Mouse (Mus musculus) small intestine, adult 2 months (tissue): ENCODE results near the gene Glp1r. TPM values are rescaled to one million over a fixed set of nuclear protein-coding genes. Genes with fewer than 3 reads are reported as not detected.

Experiments used
- H3K27ac ChIP-seq: fragments of 200-500 bp; 2 replicates; pipeline ENCODE4 v1.5.1; 2012; ENCODE audit warnings: low read depth, low read length, control low read depth, inconsistent platforms; ENCODE audit not compliant: insufficient read depth
- H3K27me3 ChIP-seq: fragments of 200-500 bp; 2 replicates; pipeline ENCODE4 v1.6.1; 2012; ENCODE audit warnings: mild to moderate bottlenecking, moderate library complexity, low read length, inconsistent platforms; ENCODE audit not compliant: control insufficient read depth, insufficient read depth
- H3K36me3 ChIP-seq: fragments of 200-500 bp; 2 replicates; pipeline ENCODE4 v1.6.1; 2012; ENCODE audit warnings: mild to moderate bottlenecking, low read length, control low read depth, inconsistent platforms; ENCODE audit not compliant: control insufficient read depth, insufficient read depth
- H3K4me1 ChIP-seq: fragments of 200-500 bp; 2 replicates; pipeline ENCODE4 v1.6.1; 2012; ENCODE audit warnings: low read length, inconsistent platforms, mixed read lengths; ENCODE audit not compliant: control insufficient read depth, insufficient read depth, insufficient read length
- H3K4me3 ChIP-seq: fragments of 200-500 bp; 2 replicates; pipeline ENCODE4 v1.5.1; 2012; ENCODE audit warnings: low read depth, mild to moderate bottlenecking, control low read depth, inconsistent platforms, low read length, moderate library complexity
- CTCF ChIP-seq: fragments of 200-500 bp; IDR thresholded peaks from 2 replicates; pipeline ENCODE4 v1.5.1; 2012; ENCODE audit warnings: low read depth, mild to moderate bottlenecking, control low read depth, inconsistent platforms, low read length, moderate library complexity, mixed read lengths; ENCODE audit not compliant: insufficient replicate concordance, insufficient read length; ENCODE audit errors: extremely low read depth
- POLR2A ChIP-seq: fragments of 200-500 bp; IDR thresholded peaks from 2 replicates; pipeline ENCODE4 v1.6.1; 2012; ENCODE audit warnings: low read depth, mild to moderate bottlenecking, control low read depth, inconsistent platforms, low read length, moderate library complexity
- WGBS: fragments of 180-500 bp; shearing (Covaris S2); methylation state at CpG from one replicate; pipeline ENCODE4 v1.1.7; 2018; 5-methylcytosine and 5-hydroxymethylcytosine counted together
- polyA plus RNA-seq: library from polyadenylated mRNA; depleted of rRNA; stranded (reverse); fragments of >200 nt; gene quantifications from 2 replicates; pipeline ENCODE4 v1.2.3, GENCODE M21; 2012

The Glp1r gene
- polyA plus RNA-seq, 1 experiment = 0.52 TPM

GRCm38 (mm10) chr17:30871040-30871439 lies 30.6 kb upstream of the Glp1r start:
- H3K4me1 ChIP-seq = no peaks in the 10 kb centered on the region
- H3K27ac ChIP-seq = no peak overlapping the region
- WGBS = 51% methylated on average over 10 of the region's 10 CpGs
- no peaks in the 10 kb centered on the region for H3K27me3 ChIP-seq
- H3K4me3 ChIP-seq = no peak overlapping the region
- no peaks in the 10 kb centered on the region; the same call in 1 of the 2 replicates for H3K36me3 ChIP-seq
- TF ChIP-seq CTCF = no peak
- TF ChIP-seq POLR2A = no peak

DNA sequence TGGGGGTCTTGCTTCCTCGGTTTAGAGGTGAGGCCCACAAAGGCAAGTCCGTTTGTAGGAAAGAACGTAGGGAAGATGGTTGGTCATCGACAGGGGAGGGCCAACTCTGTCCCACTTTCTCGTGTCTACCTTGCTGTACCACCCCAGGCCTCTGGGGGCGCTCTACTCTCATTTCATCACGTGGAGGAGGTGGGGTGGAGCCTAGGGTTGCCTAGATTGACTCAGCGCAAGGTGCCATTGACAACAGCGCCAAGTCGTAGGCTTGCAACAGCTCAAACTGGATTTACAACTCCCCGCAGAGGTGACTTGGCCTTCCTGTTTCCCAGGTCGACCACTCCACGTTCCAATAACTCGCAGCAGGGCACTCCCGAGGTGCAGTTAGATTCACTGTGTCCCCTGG lies 27.3 kb upstream of the Glp1r start:
- Histone ChIP-seq H3K4me3 (no peak overlapping the region), H3K4me1 (no peaks in the 10 kb centered on the region), H3K27ac (no peak overlapping the region), H3K36me3 (no peaks in the 10 kb centered on the region; the same call in 1 of the 2 replicates), H3K27me3 (no peaks in the 10 kb centered on the region)
- peak; percentile 55; the same call in 1 of the 2 replicates for TF ChIP-seq CTCF
- TF ChIP-seq POLR2A = no peak
- WGBS = 59% methylated on average over 15 of the region's 15 CpGs

DNA sequence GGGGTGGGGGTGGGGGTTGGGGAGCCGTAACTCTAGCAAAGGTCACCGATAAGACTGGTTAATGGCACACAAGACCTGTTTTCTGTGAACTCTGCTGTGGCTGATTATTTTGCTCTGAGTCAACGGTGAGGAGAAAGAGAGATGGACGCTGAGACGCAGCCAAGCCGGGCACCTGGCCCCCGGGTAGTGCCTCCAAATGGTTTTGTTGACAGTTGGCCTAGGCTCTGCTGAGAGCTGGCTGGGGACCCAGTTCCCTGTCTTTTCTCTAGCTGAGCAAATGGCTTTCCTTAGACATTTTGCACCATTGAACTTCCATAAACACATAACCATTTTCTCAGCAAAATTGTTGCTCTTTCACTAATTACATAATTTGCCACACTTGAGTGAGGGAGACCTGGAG lies 24.2 kb upstream of the Glp1r start:
- H3K4me1 ChIP-seq = no peaks in the 10 kb centered on the region

DNA sequence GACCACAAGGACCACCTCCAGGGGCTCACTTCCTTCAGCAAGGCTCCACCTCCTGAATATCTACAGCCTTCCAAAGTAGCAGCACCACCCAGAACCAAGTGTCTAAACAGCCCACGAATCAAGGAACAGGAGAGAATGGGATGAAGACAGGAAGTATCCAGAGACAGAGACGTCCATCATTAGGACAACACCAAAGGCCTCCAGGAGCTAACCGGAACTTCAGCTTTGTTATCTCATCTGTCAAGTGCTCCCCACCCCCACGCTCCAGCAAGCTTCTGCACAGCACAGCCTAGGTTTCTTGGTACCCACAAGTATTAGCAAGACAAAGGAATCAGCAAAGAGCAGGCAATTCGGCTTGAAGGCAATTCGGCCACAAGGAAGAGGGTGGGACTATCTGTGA lies 23.0 kb upstream of the Glp1r start:
- no peaks in the 10 kb centered on the region for H3K4me1 ChIP-seq

More for the DNA sequence above, 24.2 kb upstream of the Glp1r start:
- Histone ChIP-seq H3K27me3 (no peaks in the 10 kb centered on the region), H3K27ac (no peak overlapping the region), H3K4me3 (no peak overlapping the region), H3K36me3 (no peaks in the 10 kb centered on the region; the same call in 1 of the 2 replicates)
- 49% methylated on average over 7 of the region's 7 CpGs for WGBS
- TF ChIP-seq POLR2A (no peak), CTCF (no peak)

DNA sequence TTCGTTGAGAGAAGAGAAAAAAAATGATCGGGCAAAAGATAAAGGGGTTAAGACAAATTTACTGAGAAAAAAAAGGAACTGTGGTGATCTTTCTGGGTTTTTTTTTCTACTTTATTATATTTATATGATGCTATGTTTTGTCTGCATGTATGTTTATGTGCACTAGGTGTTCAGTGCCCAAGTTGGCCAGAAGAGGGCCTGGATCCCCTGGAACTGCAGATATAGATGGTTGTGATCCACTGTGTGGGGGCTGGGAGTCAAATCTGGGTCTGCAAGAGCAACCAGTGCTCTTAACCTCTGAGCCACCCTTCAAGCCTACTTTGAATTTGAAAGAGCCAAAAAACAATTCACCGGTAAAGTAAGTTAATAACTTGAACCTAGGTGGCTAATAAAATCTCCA lies 21.2 kb upstream of the Glp1r start:
- H3K4me1 ChIP-seq = no peaks in the 10 kb centered on the region
- no peaks in the 10 kb centered on the region for H3K27me3 ChIP-seq
- no peak overlapping the region for H3K27ac ChIP-seq
- WGBS = 93% methylated on average over 3 of the region's 3 CpGs
- no peak overlapping the region for H3K4me3 ChIP-seq
- no peak for TF ChIP-seq POLR2A
- TF ChIP-seq CTCF = no peak
- no peaks in the 10 kb centered on the region; the same call in 1 of the 2 replicates for H3K36me3 ChIP-seq

More for the DNA sequence above, 23.0 kb upstream of the Glp1r start:
- no peak overlapping the region for H3K27ac ChIP-seq
- 62% methylated on average over 6 of the region's 6 CpGs for WGBS
- no peak overlapping the region for H3K4me3 ChIP-seq
- no peaks in the 10 kb centered on the region for H3K27me3 ChIP-seq
- no peaks in the 10 kb centered on the region; the same call in 1 of the 2 replicates for H3K36me3 ChIP-seq
- TF ChIP-seq POLR2A (no peak), CTCF (no peak)

- no peaks in the 10 kb centered on the region for H3K4me1 ChIP-seq
- no peaks in the 10 kb centered on the region for H3K36me3 ChIP-seq
- WGBS = 69% methylated on average over 2 of the region's 2 CpGs
- H3K27ac ChIP-seq = no peak overlapping the region
- no peak overlapping the region for H3K4me3 ChIP-seq
- no peak for TF ChIP-seq CTCF
- TF ChIP-seq POLR2A = no peak
- no peaks in the 10 kb centered on the region for H3K27me3 ChIP-seq
Measured at GRCm38 (mm10) chr17:30881001-30881400, 20.6 kb upstream of the Glp1r start.

DNA sequence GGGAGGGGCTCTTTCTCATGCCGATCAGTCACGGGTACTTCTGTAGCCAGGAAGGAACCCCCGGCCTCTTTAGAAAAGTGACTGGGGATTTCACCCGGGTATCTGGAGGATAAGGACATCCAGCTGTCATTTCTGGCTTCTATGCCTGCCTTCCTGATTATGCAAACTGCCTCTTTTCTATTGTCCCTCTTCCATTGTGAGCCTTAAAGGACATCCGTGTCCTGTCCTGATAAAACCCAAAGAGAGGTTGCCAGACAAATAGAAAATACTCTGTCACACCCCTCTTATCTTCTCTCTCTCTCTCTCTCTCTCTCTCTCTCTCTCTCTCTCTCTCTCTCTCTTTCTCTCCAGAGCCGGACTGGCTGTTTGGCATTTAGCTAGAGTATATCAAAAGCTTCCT lies 19.4 kb upstream of the Glp1r start:
- Histone ChIP-seq H3K36me3 (no peaks in the 10 kb centered on the region), H3K4me1 (no peaks in the 10 kb centered on the region), H3K4me3 (no peak overlapping the region), H3K27ac (no peak overlapping the region), H3K27me3 (no peaks in the 10 kb centered on the region)
- WGBS = 9% methylated on average over 6 of the region's 6 CpGs
- TF ChIP-seq POLR2A (no peak), CTCF (no peak)

DNA sequence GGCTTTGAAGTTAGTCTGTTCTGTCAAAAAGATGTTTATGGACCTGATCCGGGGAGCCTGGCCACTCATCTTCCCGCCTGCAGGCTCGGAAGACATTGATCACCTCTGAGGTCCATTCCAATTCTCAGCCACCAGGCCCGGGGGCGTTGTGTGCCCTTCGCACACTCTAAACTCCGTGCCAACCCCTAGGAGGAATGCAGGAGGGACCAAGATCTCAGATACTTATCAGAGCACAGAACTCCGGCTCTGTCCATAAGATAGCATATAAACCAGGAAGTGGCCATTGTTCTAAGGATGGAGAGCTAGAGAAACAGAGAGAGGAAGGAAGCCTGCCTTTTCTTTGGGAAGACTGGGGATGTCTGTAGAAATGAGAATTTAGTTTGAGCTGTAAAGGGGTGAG lies 18.1 kb upstream of the Glp1r start:
- Histone ChIP-seq H3K4me3 (no peak overlapping the region), H3K36me3 (no peaks in the 10 kb centered on the region), H3K27me3 (no peaks in the 10 kb centered on the region), H3K4me1 (no peaks in the 10 kb centered on the region), H3K27ac (no peak overlapping the region)
- 38% methylated on average over 8 of the region's 8 CpGs for WGBS
- TF ChIP-seq CTCF (no peak), POLR2A (no peak)
